Mouse (Mus musculus) lung, adult 2 months (tissue): ENCODE measurements around the gene Nap1l1.

Experiments
- CTCF ChIP-seq: fragments of 200-500 bp; IDR thresholded peaks from 2 replicates; pipeline ENCODE4 v1.5.1; 2011; ENCODE audit warnings: mild to moderate bottlenecking, low read length, control low read depth; ENCODE audit not compliant: insufficient read depth
- POLR2A ChIP-seq: fragments of 200-500 bp; IDR thresholded peaks from 2 replicates; pipeline ENCODE4 v1.6.1; 2011; ENCODE audit warnings: low read depth, mild to moderate bottlenecking, control low read depth, low read length, borderline replicate concordance; ENCODE audit errors: extremely low read depth

- TF ChIP-seq CTCF (no peak), POLR2A (no peak)
Measured at GRCm38 (mm10) chr10:111459040-111459439, 14.0 kb upstream of the Nap1l1 start.
